Mouse (Mus musculus) heart, adult 2 months (tissue): ENCODE measurements around the gene C2cd2.

Experiments used
- CTCF ChIP-seq: fragments of 200-600 bp; IDR thresholded peaks from 2 replicates; pipeline ENCODE4 v1.8.1; 2022; ENCODE audit warnings: antibody characterized with exemption, mild to moderate bottlenecking, moderate library complexity
- POLR2A ChIP-seq: fragments of 200-500 bp; IDR thresholded peaks from 2 replicates; pipeline ENCODE4 v1.6.1; 2011; ENCODE audit warnings: mild to moderate bottlenecking, low read depth, low read length, control low read depth; ENCODE audit not compliant: insufficient read depth

- TF ChIP-seq CTCF (no peak), POLR2A (no peak)
Measured at GRCm38 (mm10) chr16:97877502-97877901, 84.9 kb downstream of the C2cd2 start.
